Comparison of ENCODE assay signal across 11 mouse cellular contexts in the genomic region with DNA sequence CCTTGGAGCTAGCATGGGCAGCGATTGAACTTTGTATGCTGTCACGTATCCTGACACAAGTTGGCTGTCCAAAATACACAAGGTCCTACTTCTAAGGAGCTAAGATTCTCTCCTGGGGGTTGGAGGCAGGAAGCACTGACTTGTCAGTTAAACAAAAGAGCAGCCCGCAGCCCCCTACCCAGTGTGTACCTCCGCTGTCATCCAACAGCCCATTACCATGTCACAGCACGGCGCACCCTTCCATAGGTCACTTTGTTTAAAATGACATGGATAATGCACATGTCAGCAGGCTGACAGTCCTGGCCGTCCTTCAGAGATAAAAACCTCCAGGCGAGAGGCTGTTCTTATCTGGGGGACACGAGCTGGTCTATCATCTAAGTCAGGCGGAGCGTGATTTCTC.
DNase-seq lines count a peak whose midpoint lies in the region; ATAC-seq and TF ChIP-seq lines count a peak whose summit lies in the region.
"Had no signal": no experiment of that assay in that cellular context is flagged by ENCODE, and none has a peak within 500 bp of the region (broad histone marks: within the 10 kb centered on the region; RNA-seq: fewer than 3 reads in every experiment).

No protein-coding gene starts in this region.

- intact Hi-C loops in heart, adult 2 months (cut with DNase I): no loop called here

- ATAC-seq in heart, embryonic 16.5 days (replicated peaks; ENCODE audit: extremely low read depth, insufficient read depth, low FRiP score): no peak
- peak; percentile 86 for ATAC-seq in hindbrain, embryonic 12.5 days (ENCODE audit: low FRiP score)
- peak; percentile 80 for ATAC-seq in midbrain, embryonic 12.5 days (ENCODE audit: low FRiP score, low read depth)
- ATAC-seq in lung, postnatal 0 days: no peak

- no peak for DNase-seq in heart, adult 2 months
- DNase-seq in embryo, embryonic 10.5 days (ENCODE audit: low spot score): peak; percentile 18
- no peak for DNase-seq in limb, embryonic 10.5 days (ENCODE audit: low spot score)
- DNase-seq in lung, postnatal 0 days (ENCODE audit: low spot score): no peak
- DNase-seq: cerebellum, adult 18-20 months; kidney, adult 11 months had no signal

- no peak for TF ChIP-seq POLR2A in heart, adult 2 months (IDR thresholded peaks at IDR 0.05; ENCODE audit: insufficient read depth, low read depth, low read length)

- H3K9me3 ChIP-seq in heart, embryonic 16.5 days (replicated peaks; ENCODE audit: control insufficient read depth, low read length): peaks cover 2% of the 10 kb centered on the region; the same call in 1 of the 2 replicates
- H3K9me3 ChIP-seq in hindbrain, embryonic 12.5 days (replicated peaks): no peaks in the 10 kb centered on the region
- no peaks in the 10 kb centered on the region for H3K9me3 ChIP-seq in midbrain, embryonic 12.5 days
- no peaks in the 10 kb centered on the region for H3K9me3 ChIP-seq in limb, embryonic 10.5 days (replicated peaks)
- H3K9me3 ChIP-seq in lung, postnatal 0 days (ENCODE audit: low read length): no peaks in the 10 kb centered on the region

- no peak for TF ChIP-seq EP300 in heart, adult 2 months (IDR thresholded peaks at IDR 0.05; ENCODE audit: insufficient read depth, low read depth, low read length)
- no peak for TF ChIP-seq EP300 in lung, postnatal 0 days (IDR thresholded peaks at IDR 0.05)

- H3K27ac ChIP-seq in heart, embryonic 16.5 days (ENCODE audit: low read length): no peak overlapping the region
- no peak overlapping the region for H3K27ac ChIP-seq in heart, adult 2 months
- peak overlapping the region; percentile 68 for H3K27ac ChIP-seq in hindbrain, embryonic 12.5 days
- peak overlapping the region; percentile 64 for H3K27ac ChIP-seq in midbrain, embryonic 12.5 days (replicated peaks)
- H3K27ac ChIP-seq in limb, embryonic 10.5 days: no peak overlapping the region
- no peak overlapping the region for H3K27ac ChIP-seq in lung, postnatal 0 days (ENCODE audit: low read length)
- H3K27ac ChIP-seq: liver, embryonic 14.5 days; stomach, postnatal 0 days had no signal

- peak overlapping the region; percentile 42 for H3K4me2 ChIP-seq in heart, embryonic 16.5 days (ENCODE audit: low read depth, low read length)
- 0 out of 2 replicates have a peak overlapping the region, but pooled peaks have one; percentile 17 for H3K4me2 ChIP-seq in hindbrain, embryonic 12.5 days (replicated peaks)
- 0 out of 2 replicates have a peak overlapping the region, but pooled peaks have one; percentile 1 for H3K4me2 ChIP-seq in midbrain, embryonic 12.5 days (replicated peaks)
- H3K4me2 ChIP-seq in lung, postnatal 0 days (replicated peaks; ENCODE audit: low read depth, low read length): no peak overlapping the region

- H3K4me1 ChIP-seq in heart, embryonic 16.5 days (ENCODE audit: control insufficient read depth, insufficient read depth, low read length): peaks cover 5% of the 10 kb centered on the region; the same call in 1 of the 2 replicates
- no peaks in the 10 kb centered on the region for H3K4me1 ChIP-seq in heart, adult 2 months (ENCODE audit: control insufficient read depth, insufficient read depth, low read length)
- H3K4me1 ChIP-seq in hindbrain, embryonic 12.5 days: peaks cover 40% of the 10 kb centered on the region
- peaks cover 26% of the 10 kb centered on the region for H3K4me1 ChIP-seq in midbrain, embryonic 12.5 days
- peaks cover 17% of the 10 kb centered on the region for H3K4me1 ChIP-seq in limb, embryonic 10.5 days
- H3K4me1 ChIP-seq in lung, postnatal 0 days (ENCODE audit: insufficient read depth, low read depth, low read length): no peaks in the 10 kb centered on the region

- H3K36me3 ChIP-seq in heart, embryonic 16.5 days (ENCODE audit: control insufficient read depth, insufficient read depth): no peaks in the 10 kb centered on the region
- no peaks in the 10 kb centered on the region for H3K36me3 ChIP-seq in heart, adult 2 months (ENCODE audit: control insufficient read depth, insufficient read depth, low read length)
- no peaks in the 10 kb centered on the region for H3K36me3 ChIP-seq in hindbrain, embryonic 12.5 days
- H3K36me3 ChIP-seq in midbrain, embryonic 12.5 days: no peaks in the 10 kb centered on the region
- H3K36me3 ChIP-seq in limb, embryonic 10.5 days: no peaks in the 10 kb centered on the region
- H3K36me3 ChIP-seq in lung, postnatal 0 days (ENCODE audit: insufficient read depth, low read length): no peaks in the 10 kb centered on the region

- TF ChIP-seq CTCF in heart, adult 2 months (IDR thresholded peaks at IDR 0.05): no peak
- TF ChIP-seq CTCF in lung, postnatal 0 days (IDR thresholded peaks at IDR 0.05): no peak

- H3K27me3 ChIP-seq in heart, embryonic 16.5 days (ENCODE audit: control insufficient read depth, insufficient read depth, low read length): no peaks in the 10 kb centered on the region
- H3K27me3 ChIP-seq in heart, adult 2 months (ENCODE audit: control insufficient read depth, insufficient read depth, low read length): no peaks in the 10 kb centered on the region
- H3K27me3 ChIP-seq in hindbrain, embryonic 12.5 days: no peaks in the 10 kb centered on the region
- H3K27me3 ChIP-seq in midbrain, embryonic 12.5 days: 0 out of 2 replicates have a peak, but pooled peaks cover 5% of the 10 kb centered on the region
- H3K27me3 ChIP-seq in limb, embryonic 10.5 days (ENCODE audit: low read depth, poor library complexity, severe bottlenecking): peaks cover 33% of the 10 kb centered on the region
- no peaks in the 10 kb centered on the region for H3K27me3 ChIP-seq in lung, postnatal 0 days (replicated peaks; ENCODE audit: insufficient read depth, low read length)

- H3K79me2 ChIP-seq in heart, adult 2 months (replicated peaks; ENCODE audit: control insufficient read depth, insufficient read depth, low read length): no peaks in the 10 kb centered on the region

- 23% methylated on average over 11 of the region's 11 CpGs for WGBS in heart, embryonic 16.5 days
- 46% methylated on average over 11 of the region's 11 CpGs for WGBS in heart, adult 2 months
- WGBS in hindbrain, embryonic 12.5 days: 23% methylated on average over 11 of the region's 11 CpGs
- 50% methylated on average over 11 of the region's 11 CpGs for WGBS in midbrain, embryonic 12.5 days
- WGBS in limb, embryonic 10.5 days: 70% methylated on average over 11 of the region's 11 CpGs
- 36% methylated on average over 11 of the region's 11 CpGs for WGBS in lung, postnatal 0 days

- no peak overlapping the region for H3K9ac ChIP-seq in heart, embryonic 16.5 days (ENCODE audit: low read length)
- no peak overlapping the region for H3K9ac ChIP-seq in heart, adult 2 months (ENCODE audit: low read depth, low read length)
- no peak overlapping the region for H3K9ac ChIP-seq in hindbrain, embryonic 12.5 days
- H3K9ac ChIP-seq in midbrain, embryonic 12.5 days (replicated peaks): no peak overlapping the region
- H3K9ac ChIP-seq in lung, postnatal 0 days (replicated peaks; ENCODE audit: low read depth): no peak overlapping the region
- H3K9ac ChIP-seq: liver, embryonic 14.5 days had no signal

- no peak overlapping the region for H3K4me3 ChIP-seq in heart, embryonic 16.5 days (ENCODE audit: low read length)
- H3K4me3 ChIP-seq in heart, adult 2 months: no peak overlapping the region
- no peak overlapping the region for H3K4me3 ChIP-seq in hindbrain, embryonic 12.5 days
- H3K4me3 ChIP-seq in midbrain, embryonic 12.5 days: no peak overlapping the region
- H3K4me3 ChIP-seq in limb, embryonic 10.5 days: no peak overlapping the region
- no peak overlapping the region for H3K4me3 ChIP-seq in lung, postnatal 0 days (ENCODE audit: low read depth, low read length)

Comparison
In these comparisons a context has a peak if more than half of its experiments do, and no peak if none do; other contexts are left out.
1. ATAC-seq: peak in hindbrain, embryonic 12.5 days (single experiment) and midbrain, embryonic 12.5 days (single experiment); none in heart, embryonic 16.5 days (single experiment) and lung, postnatal 0 days (single experiment).
2. H3K27ac ChIP-seq: peak in hindbrain, embryonic 12.5 days (single experiment) and midbrain, embryonic 12.5 days (single experiment); none in heart, embryonic 16.5 days (single experiment), heart, adult 2 months (single experiment), limb, embryonic 10.5 days (single experiment) and lung, postnatal 0 days (single experiment).